Mouse (Mus musculus) E14TG2a.4 (cell line): ENCODE data around the gene Gm1123.
A peak's percentile ranks its signal among the peaks of the same experiment; 100 is the strongest.

Source experiments
- H3K27me3 ChIP-seq: 2 replicates; pipeline ENCODE4 v1.6.1; 2014; ENCODE audit warnings: low read length, control low read depth; ENCODE audit not compliant: insufficient read depth
- H3K36me3 ChIP-seq: 2 replicates; pipeline ENCODE4 v1.6.1; 2014; ENCODE audit warnings: low read length, control low read depth; ENCODE audit not compliant: insufficient read depth
- H3K4me1 ChIP-seq: replicated peaks from 2 replicates; pipeline ENCODE4 v1.6.1; 2014; ENCODE audit warnings: low read depth, low read length, control low read depth
- H3K4me3 ChIP-seq: replicated peaks from 2 replicates; pipeline ENCODE4 v1.5.1; 2014; ENCODE audit warnings: mild to moderate bottlenecking, low read length
- H3K9me3 ChIP-seq: 2 replicates; pipeline ENCODE4 v1.6.1; 2014; ENCODE audit warnings: low read length, control low read depth
- CTCF ChIP-seq: conservative IDR thresholded peaks from 2 replicates; pipeline ENCODE4 v1.5.1; 2014; ENCODE audit warnings: low read length
- NANOG ChIP-seq: IDR thresholded peaks from 2 replicates; pipeline ENCODE4 v1.6.1; 2014; ENCODE audit warnings: borderline replicate concordance, low read length, mixed read lengths
- POU5F1 ChIP-seq: IDR thresholded peaks from 2 replicates; pipeline ENCODE4 v1.6.1; 2014; ENCODE audit warnings: low read length, borderline replicate concordance

The Gm1123 gene

GRCm38 (mm10) chr9:98965084-98965483, 70.4 kb downstream of the Gm1123 start:
- Histone ChIP-seq H3K4me3 (peak overlapping the region; percentile 39), H3K36me3 (no peaks in the 10 kb centered on the region), H3K27me3 (peaks cover 78% of the 10 kb centered on the region), H3K9me3 (0 out of 2 replicates have a peak, but pooled peaks cover under 1% of the 10 kb centered on the region), H3K4me1 (peaks cover 30% of the 10 kb centered on the region)
- TF ChIP-seq POU5F1 (no peak), CTCF (peak; percentile 39), NANOG (no peak)

- no peaks in the 10 kb centered on the region for H3K9me3 ChIP-seq
- no peak overlapping the region for H3K4me3 ChIP-seq
- H3K4me1 ChIP-seq = peaks cover 30% of the 10 kb centered on the region
- H3K27me3 ChIP-seq = peaks cover 80% of the 10 kb centered on the region
- no peaks in the 10 kb centered on the region for H3K36me3 ChIP-seq
- TF ChIP-seq CTCF (no peak), NANOG (no peak), POU5F1 (no peak)
Observed at GRCm38 (mm10) chr9:98963661-98964060, 71.9 kb downstream of the Gm1123 start.

GRCm38 (mm10) chr9:98962478-98963142, 72.9 kb downstream of the Gm1123 start:
- H3K36me3 ChIP-seq = no peaks in the 10 kb centered on the region
- peaks cover 91% of the 10 kb centered on the region for H3K27me3 ChIP-seq
- H3K4me3 ChIP-seq = 0 out of 2 replicates have a peak overlapping the region, but pooled peaks have one; percentile 13
- TF ChIP-seq POU5F1 = no peak
- no peak for TF ChIP-seq NANOG
- H3K4me1 ChIP-seq = peaks cover 34% of the 10 kb centered on the region
- no peaks in the 10 kb centered on the region for H3K9me3 ChIP-seq

DNA sequence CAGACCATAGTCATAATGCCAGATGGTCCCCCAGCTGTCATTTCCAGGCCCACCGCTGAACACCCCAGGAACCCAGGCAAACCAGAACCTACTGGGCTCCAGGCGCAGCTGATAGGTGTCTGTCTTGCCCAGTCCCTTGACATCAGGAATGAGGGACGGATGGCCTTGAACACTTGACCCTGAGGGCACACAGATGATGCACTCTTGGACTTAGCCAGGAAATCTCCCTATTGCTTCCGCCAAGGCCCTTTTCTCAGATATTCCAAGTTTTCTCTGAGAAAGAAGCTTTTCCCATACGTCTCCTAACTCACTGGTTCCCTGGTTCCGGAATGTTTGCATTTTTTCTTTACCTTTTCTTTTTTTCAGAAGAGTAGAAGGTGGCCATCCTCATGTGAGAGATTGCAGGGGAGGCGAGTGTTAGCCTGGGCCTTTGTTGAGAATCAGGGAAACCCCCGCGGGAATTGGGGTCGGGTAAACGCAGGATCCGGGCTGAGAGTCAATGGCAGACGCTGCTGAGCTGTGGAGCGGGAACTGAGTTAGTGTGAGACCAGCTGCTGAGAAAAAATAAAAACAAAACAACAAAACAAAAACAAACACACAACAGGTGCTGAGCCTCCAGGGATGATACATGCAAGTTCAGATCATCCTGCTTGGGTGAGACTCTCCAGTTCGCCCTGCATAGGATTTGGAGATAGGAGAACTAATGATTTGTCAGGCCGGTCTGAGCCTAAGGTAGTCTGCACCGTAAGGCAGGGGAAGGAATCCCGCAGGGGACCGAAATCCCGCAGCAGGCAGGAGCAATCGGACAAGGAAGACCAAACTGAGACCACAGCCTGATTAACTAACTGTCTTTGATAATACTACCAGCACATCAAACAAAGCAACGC, 73.7 kb downstream of the Gm1123 start:
- Histone ChIP-seq H3K4me1 (peaks cover 41% of the 10 kb centered on the region), H3K36me3 (no peaks in the 10 kb centered on the region), H3K4me3 (no peak overlapping the region), H3K27me3 (peaks cover 92% of the 10 kb centered on the region), H3K9me3 (no peaks in the 10 kb centered on the region)
- TF ChIP-seq CTCF = no peak
- TF ChIP-seq POU5F1 = no peak
- no peak for TF ChIP-seq NANOG

DNA sequence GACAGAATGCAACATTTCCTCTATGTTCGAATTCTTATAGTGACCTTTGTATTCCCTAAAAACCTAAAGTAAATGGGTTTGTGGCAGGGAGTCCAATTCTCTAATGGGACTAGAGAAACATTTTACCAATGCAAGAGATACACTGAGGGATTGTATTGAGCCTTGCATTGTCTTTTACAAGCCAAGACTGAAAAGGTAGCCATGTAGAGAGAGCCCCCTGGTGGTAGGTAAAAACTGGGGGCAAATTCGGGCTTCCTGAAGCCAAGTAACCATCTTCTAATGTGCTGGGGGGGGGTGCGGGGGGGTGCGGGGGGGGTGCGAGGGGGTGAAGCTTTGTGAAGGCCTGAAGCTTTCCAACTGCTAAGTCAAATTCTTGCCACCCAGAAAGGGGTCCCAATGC, 75.2 kb downstream of the Gm1123 start:
- H3K36me3 ChIP-seq = no peaks in the 10 kb centered on the region
- H3K9me3 ChIP-seq = no peaks in the 10 kb centered on the region
- H3K27me3 ChIP-seq = peaks cover 97% of the 10 kb centered on the region
- no peak for TF ChIP-seq NANOG
- TF ChIP-seq CTCF = peak; percentile 12; the same call in 1 of the 2 replicates
- no peak for TF ChIP-seq POU5F1
- peaks cover 38% of the 10 kb centered on the region for H3K4me1 ChIP-seq
- no peak overlapping the region for H3K4me3 ChIP-seq

GRCm38 (mm10) chr9:98959851-98960250, 75.7 kb downstream of the Gm1123 start:
- Histone ChIP-seq H3K36me3 (no peaks in the 10 kb centered on the region), H3K27me3 (peaks cover 97% of the 10 kb centered on the region), H3K9me3 (no peaks in the 10 kb centered on the region), H3K4me1 (peaks cover 36% of the 10 kb centered on the region), H3K4me3 (no peak overlapping the region)
- TF ChIP-seq CTCF (no peak), POU5F1 (no peak), NANOG (no peak)

GRCm38 (mm10) chr9:98958628-98959027, 76.9 kb downstream of the Gm1123 start:
- Histone ChIP-seq H3K27me3 (peaks cover 97% of the 10 kb centered on the region), H3K4me3 (no peak overlapping the region), H3K36me3 (no peaks in the 10 kb centered on the region), H3K4me1 (peaks cover 38% of the 10 kb centered on the region), H3K9me3 (no peaks in the 10 kb centered on the region)
- TF ChIP-seq CTCF (no peak), NANOG (no peak), POU5F1 (no peak)

DNA sequence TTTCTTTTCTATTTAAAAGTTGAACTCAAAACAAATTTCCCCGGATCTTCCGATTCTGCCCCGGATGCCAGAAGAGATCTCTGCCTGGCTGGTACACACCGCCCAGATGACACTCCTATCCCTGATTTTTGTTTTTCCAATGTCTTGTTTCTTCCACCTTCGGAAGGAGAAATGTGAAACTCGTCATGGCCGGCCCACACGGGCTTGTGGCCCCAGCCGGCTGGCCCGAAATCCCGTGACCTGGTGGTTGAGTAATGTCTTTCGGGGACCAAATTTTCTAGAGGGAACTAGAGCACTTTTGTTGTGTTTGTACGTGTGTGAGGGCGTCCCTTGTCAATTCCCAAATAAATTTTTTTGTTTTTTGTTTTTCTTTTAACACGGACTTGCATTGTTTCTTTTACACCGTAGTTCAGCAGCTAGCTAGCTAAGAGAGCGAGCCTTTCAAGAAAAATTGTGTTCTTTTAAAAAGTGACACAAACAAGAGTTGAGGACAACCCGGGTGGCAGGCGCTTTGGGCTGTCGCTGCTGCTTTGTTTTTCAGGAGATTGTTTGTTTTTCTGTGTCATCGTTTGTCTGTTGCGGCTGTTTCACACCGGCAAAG, 77.7 kb downstream of the Gm1123 start:
- H3K36me3 ChIP-seq = no peaks in the 10 kb centered on the region
- H3K9me3 ChIP-seq = no peaks in the 10 kb centered on the region
- H3K27me3 ChIP-seq = peaks cover 97% of the 10 kb centered on the region
- H3K4me3 ChIP-seq = no peak overlapping the region
- peaks cover 34% of the 10 kb centered on the region for H3K4me1 ChIP-seq
- no peak for TF ChIP-seq CTCF
